Mouse (Mus musculus): Measurements from ENCODE around the gene Rap1gds1.

Gene Rap1gds1

DNA sequence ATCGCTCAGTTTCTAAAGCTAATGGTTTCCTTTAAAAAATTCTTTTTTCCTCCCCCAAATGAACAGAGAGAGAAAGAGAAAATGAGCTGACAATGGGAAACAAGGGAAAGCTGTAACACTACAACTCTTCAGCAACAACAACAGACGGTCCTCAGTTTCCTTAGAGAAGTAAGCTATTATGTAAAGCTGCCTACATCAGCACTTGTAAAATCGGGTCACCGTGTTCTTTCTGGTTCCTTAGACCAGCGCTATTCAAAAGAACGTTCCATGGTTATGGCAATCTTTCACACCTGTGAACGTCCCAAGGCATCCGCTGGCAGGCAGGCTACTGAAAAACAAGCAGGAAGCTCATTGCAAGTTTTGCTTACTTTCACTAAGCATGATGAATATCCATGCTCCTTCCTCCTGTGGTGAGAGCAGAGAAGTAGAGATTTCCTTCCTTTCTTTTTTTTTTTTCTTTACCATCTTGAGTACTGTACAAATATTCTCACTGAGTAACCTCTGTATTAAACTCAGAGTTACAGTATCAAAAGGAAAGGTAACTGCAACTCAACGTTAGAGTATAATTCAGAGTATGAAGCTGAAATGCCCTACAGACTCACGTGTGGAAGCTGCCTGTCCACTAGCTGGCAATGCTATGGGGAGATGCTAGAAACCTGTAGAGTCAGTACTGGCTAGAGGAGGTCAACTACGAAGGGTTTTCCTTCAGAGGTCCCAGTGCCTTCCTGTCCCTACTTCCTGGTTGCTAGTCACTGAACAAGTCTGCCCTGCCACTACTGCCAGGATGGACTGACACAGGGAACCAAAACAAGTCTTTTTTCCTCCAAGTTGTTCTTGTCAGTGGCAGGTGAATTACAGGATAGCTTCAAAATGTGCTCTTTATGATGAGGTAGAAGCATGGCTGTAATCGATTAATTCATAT lies 26.0 kb downstream of the Rap1gds1 start:
- no peak for DNase-seq (ENCODE audit: low spot score)

DNA sequence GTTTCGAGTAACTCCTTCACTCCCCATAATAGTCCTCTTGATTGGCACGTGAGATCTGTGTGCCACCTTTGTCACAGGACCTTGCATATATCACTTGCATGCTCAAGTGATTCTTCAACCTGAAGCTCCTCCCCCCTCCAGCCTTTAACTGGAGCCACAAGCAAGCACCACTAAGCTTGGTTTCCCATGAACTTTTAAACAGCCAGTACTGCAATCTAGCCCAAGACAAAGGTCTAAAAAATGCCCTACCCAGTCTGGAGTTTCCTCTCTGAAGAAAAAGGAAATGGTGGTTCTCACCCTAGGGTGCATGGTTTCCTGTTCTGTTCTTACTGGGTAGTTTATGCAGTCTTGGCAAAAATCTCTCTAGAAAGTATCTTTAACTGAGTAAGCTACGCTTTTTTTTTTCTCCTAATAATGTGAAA lies 32.6 kb downstream of the Rap1gds1 start:
- no peak for DNase-seq (ENCODE audit: low spot score)

DNA sequence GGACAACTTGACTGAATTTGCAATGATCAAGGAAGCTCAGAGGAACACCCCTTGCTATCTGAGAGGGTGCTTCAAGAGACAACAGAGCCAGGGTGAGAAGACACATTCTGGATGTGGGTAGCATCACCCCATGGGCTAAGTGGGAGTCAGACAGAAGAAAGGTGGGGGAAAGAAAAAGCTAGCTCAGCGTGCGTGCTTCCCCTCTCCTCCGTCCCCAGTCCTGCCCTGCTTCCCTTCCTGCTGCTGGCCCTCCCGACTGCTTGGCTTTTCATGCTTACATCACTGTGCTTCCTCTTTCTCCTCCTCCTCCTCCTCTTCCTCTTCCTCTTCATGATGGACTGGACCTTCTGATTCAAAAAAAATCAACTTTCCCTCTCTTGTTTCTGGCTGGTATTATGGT lies 33.1 kb downstream of the Rap1gds1 start:
- no peak for DNase-seq (ENCODE audit: low spot score)

DNA sequence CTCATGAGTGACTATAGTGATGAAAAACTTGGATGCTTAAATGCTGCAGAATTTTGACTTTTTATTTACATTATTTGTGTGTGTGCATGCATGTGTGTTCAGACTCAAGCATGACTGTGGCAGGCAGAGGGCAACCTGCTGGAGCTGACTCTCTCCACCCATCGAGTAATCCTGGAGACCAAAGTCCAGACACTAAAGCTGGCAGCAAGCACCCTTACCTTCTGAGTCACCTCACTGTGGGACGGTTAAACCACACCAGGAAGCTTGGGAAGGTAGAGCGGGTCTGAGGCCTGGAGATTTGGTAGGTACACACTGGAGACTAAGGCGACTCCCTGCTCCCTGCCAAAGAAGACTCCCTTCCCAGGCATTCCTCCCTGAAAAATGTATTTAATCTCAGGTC lies 38.0 kb downstream of the Rap1gds1 start:
- DNase-seq (ENCODE audit: low spot score) = no peak

DNA sequence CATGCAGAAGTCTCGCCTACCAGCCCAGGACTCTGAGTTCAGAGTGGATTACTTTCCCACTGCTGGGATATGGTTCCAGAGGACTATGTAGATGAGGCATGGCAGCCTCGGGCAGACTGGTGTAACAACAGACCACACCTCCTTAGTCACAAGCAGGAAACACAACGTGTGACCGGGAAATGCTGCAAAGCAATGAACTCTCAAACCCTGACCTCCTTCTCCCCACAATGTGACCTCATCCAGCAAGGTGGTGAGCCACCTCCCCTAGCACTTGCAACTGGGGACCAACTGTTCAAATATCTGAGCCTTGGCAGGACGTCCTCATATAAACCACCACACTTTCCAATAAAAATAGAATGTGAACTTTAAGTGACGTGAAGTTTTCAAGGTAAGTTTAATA lies 41.8 kb downstream of the Rap1gds1 start:
- no peak for DNase-seq (ENCODE audit: low spot score)

DNA sequence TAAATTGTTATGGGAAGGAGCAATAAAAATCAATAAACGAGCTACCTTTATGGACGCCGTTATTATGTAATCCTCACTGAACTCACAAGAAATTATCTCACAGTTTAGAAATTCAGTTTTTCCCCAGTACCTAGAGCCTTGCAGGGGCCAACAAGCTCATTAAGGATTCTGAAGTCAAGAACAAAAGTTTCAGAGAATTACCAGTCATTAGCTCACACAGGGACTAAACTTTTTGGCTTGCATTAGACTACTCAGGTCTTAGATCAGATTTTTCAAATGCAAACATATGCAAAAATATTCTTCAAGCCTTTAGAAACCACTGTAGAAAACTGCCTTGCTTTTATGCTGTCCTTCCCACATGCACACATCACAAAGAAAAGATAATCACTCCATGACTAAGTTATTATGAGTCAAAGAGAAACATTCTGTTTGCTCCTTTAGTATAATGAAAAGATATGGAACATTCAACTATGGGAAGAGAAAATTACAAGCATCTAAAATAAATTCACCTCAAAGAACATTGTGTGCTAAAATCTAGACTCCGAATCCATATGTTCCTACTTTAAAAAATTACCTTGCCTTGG lies 44.3 kb downstream of the Rap1gds1 start:
- DNase-seq (ENCODE audit: low spot score) = no peak

DNA sequence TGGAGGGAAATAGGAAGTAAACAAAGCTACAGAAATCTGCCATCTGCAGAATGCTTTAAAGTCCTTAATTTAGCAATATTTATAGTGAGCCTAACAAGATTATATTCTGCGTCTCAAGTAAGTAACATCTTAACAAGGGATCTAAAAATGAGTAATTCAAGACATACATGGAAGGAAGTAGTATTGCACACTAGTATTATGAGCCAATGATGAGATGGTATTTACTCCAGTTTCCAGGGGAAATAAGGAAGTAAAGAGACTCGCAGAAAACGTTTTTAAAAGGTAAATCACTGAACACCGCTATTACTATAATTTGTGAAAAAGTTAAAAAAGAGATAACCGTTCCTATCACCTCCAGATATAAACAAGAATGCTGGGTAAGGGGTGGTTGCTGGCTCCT lies 49.9 kb downstream of the Rap1gds1 start:
- DNase-seq (ENCODE audit: low spot score) = no peak

DNA sequence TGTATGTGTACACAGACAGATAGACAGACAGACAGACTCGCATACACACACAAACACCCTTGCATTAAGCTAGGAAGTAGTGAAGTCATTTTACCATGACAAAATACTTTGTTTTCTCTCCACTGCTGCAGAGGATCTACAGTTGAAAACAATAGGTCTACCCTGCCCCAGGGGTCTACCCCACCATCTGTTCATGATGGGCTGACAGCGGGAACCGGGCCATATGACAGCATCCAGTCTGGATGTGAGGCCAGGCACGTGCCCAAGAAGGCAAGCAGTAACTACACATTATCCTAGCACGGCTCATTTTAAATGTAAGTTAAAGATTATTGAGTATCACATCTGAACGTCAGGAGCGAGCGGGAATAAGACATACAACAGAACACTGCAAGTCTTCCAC lies 51.4 kb downstream of the Rap1gds1 start:
- DNase-seq (ENCODE audit: low spot score) = no peak

DNA sequence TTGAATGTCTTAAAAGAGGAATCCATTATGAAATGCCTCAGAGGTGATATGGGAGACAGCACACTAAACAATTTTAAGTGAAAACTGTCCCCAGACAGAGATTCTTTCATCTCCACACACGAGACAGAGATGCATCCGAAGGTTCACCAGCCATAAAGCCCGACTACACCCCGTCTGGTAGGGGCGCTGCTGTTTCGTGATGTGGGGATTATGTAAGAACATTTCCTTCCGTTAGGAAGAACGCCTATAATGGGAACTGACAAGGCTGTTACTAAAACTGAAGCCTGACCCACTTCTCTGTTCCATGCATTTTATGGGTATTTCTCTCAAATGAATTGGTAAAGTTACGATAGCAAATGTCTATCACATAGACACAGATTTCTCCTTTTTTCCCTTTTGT lies 62.6 kb downstream of the Rap1gds1 start:
- no peak for DNase-seq (ENCODE audit: low spot score)

DNA sequence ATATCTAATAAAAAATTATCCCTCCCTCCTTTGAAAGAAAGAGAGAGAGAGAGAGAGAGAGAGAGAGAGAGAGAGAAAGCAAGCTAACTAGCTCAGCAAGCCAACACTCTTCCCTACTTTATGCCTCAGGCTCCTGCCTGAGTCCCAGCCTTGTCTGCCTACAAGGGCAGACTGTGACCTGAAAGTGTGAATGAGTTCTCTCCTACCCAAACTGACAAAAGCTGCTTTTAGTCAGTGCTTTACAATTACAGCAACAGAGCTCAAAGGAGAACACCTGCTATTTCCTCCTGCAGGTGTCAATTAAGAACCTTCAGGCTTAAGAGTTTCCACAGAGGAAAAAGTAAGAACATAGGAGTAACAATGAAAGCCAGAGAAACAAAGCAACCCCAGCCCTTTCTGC lies 69.3 kb downstream of the Rap1gds1 start:
- no peak for DNase-seq (ENCODE audit: low spot score)

DNA sequence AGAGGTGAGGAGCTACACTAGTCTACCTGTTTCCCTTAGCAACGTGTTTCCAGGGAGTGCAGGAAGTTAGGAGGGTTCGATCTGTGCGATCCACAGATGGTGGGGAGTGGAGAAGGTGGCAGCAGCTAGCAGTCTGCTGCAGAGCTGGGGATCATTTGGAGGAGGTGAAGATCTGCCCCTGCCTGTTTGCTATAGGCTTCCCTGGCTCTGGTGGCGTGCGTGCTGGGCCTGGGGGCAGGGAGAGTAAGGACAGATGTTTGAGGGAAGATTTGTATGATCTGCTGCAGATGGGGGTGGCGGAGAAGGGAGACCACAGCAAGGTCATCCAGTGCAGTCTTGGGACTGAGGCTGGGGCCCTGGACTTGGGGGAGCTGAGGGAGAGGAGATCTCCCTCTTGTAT lies 72.2 kb downstream of the Rap1gds1 start:
- DNase-seq (ENCODE audit: low spot score) = no peak

DNA sequence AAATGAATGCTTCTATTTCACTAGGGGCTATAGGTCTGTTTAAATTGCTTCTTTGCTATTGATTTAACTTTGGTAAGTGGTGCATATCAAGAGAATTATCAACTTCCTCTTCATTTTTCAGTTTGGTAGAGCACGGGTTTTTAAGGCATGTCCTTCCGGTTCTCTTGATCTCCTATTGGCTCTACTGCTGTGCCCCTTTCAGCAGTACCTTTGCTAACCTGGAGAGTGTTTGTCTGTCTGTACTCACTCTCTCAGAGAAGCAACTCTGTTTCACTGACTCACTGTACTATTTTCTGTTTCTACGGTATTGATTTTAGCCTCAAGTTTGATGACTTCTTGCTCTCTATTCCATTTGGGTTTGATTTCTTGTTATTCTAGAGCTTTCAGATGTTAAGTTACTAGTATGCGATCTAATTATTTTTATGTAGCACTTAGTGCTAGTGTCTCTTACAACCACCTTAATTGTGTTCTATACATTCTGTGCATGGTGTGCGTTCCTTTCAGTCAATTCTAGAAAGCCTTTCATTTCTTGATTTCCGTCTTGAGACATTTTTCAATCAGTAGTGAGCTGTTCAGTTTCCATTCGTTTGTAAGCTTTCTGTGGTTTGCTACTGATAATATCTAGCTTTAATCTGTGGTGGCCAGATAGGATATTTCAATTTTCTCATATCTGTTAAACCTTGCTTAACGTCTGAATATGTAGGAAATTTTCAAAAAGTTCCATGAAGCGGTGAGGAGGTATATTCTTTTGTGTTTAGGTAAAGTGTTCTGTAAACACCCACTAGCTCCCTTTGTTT lies 74.7 kb downstream of the Rap1gds1 start:
- DNase-seq (ENCODE audit: low spot score) = no peak

DNA sequence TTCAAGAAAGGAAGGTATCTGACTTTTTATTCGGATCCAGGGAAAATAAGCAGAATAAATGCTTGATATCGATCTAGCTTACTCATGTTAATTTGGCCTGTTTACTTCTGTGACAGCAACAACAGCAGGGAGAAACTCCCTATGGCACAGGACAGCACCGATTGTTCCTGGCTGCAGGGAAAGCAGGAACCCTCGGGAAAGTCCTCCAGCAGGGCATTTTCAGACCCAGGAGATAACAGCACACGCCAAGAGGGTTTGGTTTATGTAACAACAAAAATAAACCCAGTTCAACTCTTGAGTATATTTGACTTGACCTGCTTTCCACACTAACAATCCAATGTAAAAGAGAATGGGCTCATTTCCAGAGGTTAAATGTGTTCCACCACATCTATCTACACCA lies 81.5 kb downstream of the Rap1gds1 start:
- DNase-seq (ENCODE audit: low spot score) = no peak

DNA sequence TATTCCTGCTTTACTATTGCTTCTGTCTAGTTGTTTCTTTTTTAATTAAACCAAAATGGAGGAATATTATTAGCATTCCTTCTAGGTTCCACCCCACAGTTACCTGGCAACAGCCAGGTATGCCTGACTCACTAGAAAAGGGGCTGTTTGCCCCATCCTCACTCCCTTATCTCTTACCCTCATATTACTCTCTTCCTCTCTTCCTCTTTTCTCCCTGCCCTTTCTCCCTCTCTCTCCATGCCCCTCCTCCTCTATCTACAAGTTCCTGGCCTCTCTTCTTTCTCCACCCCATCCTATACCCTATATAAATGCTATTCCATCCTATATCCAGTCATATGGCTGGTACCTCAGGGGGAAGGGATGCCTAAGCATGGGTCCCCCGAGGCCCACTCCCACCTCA lies 83.6 kb downstream of the Rap1gds1 start:
- no peak for DNase-seq (ENCODE audit: low spot score)

DNA sequence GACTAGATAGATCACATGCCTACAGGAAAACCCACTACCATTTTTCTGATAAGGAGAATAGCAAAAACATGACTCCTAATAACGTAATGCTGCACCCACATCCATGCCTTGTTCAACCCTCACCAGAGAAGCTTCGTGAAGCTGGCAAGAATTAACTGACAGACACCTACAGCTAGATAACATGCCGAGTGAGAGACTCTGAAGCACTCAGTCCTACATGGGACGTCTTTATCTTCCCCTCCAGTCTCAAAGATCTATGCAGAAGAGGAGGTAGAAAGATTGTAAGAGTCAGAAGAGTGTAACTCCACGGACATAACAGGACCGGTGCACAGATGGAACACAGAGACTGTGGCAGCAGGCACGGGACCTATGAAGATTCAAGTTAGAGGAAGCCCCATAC lies 85.9 kb downstream of the Rap1gds1 start:
- no peak for DNase-seq (ENCODE audit: low spot score)

DNA sequence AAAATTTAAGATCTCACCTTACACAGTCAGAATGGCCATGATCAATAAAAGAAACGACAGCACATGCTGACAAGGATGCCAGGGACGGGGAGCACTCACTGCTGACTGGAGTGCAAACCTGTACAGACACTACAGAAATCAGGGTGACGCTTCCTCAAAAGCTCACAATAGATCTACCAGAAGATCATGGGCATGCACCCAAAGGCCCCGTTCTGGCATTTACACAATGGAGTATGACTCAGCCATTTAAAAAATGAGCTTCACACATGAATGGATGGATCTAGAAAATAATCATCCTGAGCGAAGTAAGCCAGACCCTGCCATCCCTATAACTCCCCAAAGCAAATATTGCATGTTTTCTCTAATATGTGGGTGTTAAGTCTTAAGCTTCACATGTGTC lies 87.0 kb downstream of the Rap1gds1 start:
- DNase-seq (ENCODE audit: low spot score) = no peak

DNA sequence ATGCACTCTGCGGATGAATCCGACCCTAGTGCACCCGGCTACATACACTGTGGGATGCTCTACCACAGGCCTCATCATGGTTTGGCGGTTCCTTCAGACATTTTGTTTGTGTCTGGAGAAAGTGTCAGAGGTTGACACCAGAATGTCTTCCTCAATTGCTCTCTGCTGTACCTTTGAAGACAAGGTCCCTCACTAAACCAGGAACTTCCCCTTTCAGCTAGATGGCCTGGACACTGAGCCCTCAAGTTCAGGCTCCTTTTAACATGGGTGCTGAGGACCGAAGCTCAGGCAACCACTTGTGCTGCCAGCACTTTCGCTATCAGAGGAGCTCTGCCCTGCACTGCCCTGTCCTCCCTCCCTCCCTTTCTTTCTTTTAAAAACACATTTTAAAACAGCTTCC lies 92.8 kb downstream of the Rap1gds1 start:
- no peak for DNase-seq (ENCODE audit: low spot score)

DNA sequence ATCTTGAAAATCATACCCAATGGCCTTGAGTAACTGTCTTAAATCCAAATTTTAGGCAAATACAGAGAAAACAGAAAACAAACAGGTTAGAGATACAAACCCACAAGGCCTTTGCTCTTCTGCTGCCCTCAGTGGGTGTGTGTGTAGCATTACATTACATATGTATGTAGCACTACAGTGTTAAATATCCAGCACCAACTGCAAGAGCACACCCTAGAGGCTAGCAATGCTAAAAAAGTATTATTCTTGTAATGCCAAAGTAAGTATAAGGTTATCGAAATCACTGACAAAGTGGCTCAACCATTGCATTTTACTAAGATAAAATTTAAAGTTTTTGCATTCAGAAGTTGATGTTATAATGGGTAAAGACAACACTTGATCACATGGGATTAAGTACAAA lies 97.6 kb downstream of the Rap1gds1 start:
- no peak for DNase-seq (ENCODE audit: low spot score)

DNA sequence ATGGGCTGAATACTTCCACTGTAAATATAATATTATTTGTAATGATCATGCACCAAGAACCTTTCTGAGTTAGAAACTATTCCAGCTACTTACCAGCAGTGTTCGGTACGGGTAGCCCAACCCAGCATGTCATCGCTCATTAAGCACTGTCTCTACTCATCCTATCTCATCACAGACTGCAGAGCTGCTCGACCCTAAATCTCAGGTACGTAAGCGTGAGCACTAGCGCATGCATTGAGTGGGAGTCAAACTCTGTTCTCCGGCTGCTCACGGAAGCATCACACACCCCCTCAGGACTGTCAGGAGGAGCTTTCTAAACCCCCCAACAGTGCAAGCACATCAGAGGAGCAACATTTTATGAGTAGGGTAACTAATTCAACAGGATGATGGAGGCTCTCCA lies 107.4 kb downstream of the Rap1gds1 start:
- no peak for DNase-seq (ENCODE audit: low spot score)

DNA sequence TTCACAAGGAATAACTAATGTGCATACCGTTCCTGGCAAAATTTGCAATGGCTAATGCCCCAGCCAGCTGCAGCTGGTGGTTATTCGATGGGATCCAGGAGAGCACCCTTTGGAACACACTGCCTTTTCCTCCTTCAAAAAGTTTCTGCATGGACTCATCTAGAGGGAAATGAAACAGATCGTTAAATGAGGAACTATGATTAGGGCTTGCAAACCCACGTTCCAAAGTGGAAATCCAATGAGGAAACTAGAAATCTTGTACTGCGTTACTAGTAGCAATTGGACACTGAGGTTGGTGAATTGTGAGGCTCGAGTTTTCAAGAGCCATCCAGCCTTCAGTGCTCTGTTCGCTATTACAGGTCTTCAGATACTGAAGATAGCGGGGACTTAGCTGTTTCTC lies 116.5 kb downstream of the Rap1gds1 start:
- no peak for DNase-seq (ENCODE audit: low spot score)

DNA sequence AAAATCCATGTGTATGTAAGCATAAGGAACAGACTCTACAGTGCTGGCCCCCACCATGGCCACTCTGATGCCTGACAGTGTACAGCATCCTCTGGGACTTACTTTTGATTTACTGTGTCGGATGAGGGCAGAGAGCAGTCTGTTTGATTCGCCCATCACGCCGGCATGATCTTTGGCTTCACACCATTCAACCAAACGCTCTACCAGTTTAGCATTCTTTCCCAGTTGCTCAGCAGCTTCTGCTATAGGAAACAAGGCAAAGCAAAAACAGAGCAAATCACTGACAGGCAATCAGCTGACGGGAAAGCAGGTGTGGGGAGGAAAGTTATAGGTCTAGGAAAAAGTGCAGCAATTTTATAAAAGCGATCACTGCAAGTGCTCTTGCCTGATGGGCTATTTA lies 119.8 kb downstream of the Rap1gds1 start:
- DNase-seq (ENCODE audit: low spot score) = no peak

DNA sequence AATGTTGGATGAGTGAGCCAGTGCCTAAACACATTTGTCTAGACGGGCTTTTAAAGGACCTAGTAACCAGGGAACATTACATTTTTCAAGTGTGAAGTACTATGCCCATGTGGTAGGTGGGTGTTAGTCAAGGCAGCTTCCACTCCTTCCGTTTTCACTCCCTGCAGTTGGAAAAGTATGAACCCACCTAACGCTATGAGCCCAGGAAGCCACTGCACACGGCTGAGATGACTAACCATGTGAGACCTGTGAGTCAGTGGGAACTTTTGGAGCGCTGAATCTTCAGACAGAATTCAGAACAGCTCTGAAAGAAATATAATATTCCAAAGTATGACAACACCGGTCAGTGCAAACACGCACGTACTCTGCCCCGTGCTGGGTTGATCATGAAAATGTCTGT lies 125.9 kb downstream of the Rap1gds1 start:
- DNase-seq (ENCODE audit: low spot score) = no peak

DNA sequence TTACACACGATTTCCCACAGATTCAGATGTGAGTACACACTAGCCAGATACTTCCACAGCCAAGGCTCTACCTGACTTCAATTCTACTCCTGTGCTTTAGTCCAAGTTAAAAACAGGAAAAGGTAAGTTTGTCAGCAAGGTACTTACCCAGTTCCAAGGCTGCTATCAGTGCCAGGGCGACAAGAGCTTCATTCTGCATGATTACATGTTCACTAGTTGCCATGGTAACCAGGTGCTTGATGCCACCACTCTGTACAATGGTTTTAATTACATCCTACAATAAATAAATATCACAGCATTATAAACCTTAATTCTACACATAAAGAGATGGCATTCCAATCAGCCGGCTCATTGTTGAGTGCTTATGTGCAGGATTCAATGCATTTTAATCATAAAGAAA lies 129.5 kb downstream of the Rap1gds1 start:
- no peak for DNase-seq (ENCODE audit: low spot score)

All from ovary, postnatal 36 days (tissue).